Mouse (Mus musculus): ENCODE measurements around the gene Sst. TPM values are rescaled to one million over a fixed set of nuclear protein-coding genes. Genes with fewer than 3 reads are reported as not detected.

The Sst gene
- polyA plus RNA-seq, 1 experiment from 2014 or later: 1.5 TPM

DNA sequence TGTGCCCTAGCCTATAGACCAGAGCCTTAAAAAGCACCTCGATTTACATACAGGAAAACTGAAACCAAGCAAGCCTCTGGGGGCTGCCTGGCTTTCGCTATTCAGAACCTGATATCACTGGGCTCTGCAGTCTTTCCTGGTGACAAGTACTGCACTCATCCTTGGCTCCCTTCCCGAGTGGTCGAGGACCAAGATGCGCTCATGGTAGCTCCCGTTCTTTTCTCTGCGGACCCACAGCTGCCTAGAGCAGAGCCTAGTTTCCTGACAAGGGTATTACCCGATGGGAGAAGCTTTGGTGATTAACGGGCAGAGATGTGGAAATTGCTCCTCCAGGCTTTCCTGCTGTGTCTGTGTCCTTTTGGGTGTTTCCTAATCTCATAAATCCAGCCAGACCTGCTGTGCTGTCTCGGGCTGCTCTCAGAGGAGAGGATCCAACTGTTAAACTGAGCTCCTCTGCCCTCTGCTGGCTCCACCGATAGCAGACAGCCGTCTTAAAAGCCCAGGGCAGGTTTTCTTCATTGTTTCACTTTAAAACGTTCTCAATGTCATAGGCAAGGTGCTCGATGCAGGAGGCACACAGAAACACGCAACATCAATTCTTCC is 7.3 kb upstream of the Sst start:
- Histone ChIP-seq H3K9me3 (replicated peaks; ENCODE audit: control insufficient read depth, low read length) (no peaks in the 10 kb centered on the region), H3K27me3 (ENCODE audit: control insufficient read depth, insufficient read depth, low read length) (peaks cover 9% of the 10 kb centered on the region), H3K4me1 (ENCODE audit: control insufficient read depth, insufficient read depth, low read length) (peaks cover 3% of the 10 kb centered on the region; the same call in 1 of the 2 replicates), H3K4me3 (ENCODE audit: low read depth, low read length) (peak overlapping the region; percentile 24; the same call in 1 of the 2 replicates), H3K9ac (ENCODE audit: low read depth, low read length) (no peak overlapping the region), H3K4me2 (peak overlapping the region; percentile 60), H3K36me3 (ENCODE audit: control insufficient read depth, insufficient read depth, low read length) (no peaks in the 10 kb centered on the region), H3K27ac (ENCODE audit: low read depth, low read length) (no peak overlapping the region)
- WGBS (ENCODE audit: insufficient replicate concordance): 8% methylated on average over 15 of the region's 15 CpGs
- ATAC-seq (replicated peaks; ENCODE audit: insufficient number of reproducible peaks, low FRiP score, low TSS enrichment): no peak

DNA sequence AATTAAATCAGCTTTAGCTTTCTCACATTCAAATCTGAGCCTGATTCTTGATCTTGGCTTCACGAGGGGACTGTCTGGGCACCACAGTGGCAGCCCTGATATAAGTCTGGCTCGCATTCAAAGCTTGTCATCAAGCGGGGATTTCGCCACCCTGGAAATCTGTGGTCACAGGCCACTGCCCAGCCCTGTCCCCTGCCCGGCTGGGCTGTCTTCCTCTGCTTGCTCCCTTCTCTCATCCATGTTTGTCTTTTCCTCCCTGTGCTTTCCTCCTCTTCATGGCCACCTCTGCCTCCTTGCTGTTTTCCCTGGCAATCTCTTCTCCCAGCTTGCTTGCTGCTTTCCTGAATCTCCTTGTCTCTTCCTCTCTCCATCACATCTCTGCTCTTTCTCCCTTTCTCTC is 6.7 kb upstream of the Sst start:
- Histone ChIP-seq H3K27ac (ENCODE audit: low read depth, low read length) (no peak overlapping the region), H3K27me3 (ENCODE audit: control insufficient read depth, insufficient read depth, low read length) (peaks cover 12% of the 10 kb centered on the region), H3K36me3 (ENCODE audit: control insufficient read depth, insufficient read depth, low read length) (no peaks in the 10 kb centered on the region), H3K9ac (ENCODE audit: low read depth, low read length) (no peak overlapping the region), H3K9me3 (replicated peaks; ENCODE audit: control insufficient read depth, low read length) (no peaks in the 10 kb centered on the region), H3K4me2 (peak overlapping the region; percentile 60), H3K4me1 (ENCODE audit: control insufficient read depth, insufficient read depth, low read length) (peaks cover 3% of the 10 kb centered on the region; the same call in 1 of the 2 replicates), H3K4me3 (ENCODE audit: low read depth, low read length) (no peak overlapping the region)
- ATAC-seq (replicated peaks; ENCODE audit: insufficient number of reproducible peaks, low FRiP score, low TSS enrichment): no peak
- WGBS (ENCODE audit: insufficient replicate concordance): 54% methylated on average over 5 of the region's 5 CpGs

DNA sequence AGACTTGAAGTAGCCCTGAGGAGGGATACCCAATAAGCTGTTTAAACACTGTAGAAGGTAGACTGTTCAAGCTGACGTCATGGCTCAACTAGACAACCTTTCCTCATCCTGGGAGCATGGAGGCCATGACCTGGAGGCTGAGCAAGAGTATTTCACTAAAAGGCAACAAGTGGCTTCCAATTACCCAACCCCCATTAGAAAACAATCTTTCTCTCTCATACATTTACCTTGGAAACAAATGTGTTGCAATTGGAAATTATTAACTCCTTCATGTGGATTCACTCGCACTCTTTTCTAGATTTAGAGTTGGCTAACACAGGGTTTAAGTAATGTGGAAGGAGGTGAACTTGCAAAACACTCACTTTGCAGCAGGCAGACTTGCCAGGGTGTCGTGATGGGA is 4.4 kb upstream of the Sst start:
- Histone ChIP-seq H3K9ac (ENCODE audit: low read depth, low read length) (no peak overlapping the region), H3K27me3 (ENCODE audit: control insufficient read depth, insufficient read depth, low read length) (peaks cover 33% of the 10 kb centered on the region), H3K9me3 (replicated peaks; ENCODE audit: control insufficient read depth, low read length) (no peaks in the 10 kb centered on the region), H3K36me3 (ENCODE audit: control insufficient read depth, insufficient read depth, low read length) (no peaks in the 10 kb centered on the region), H3K27ac (ENCODE audit: low read depth, low read length) (no peak overlapping the region), H3K4me3 (ENCODE audit: low read depth, low read length) (no peak overlapping the region), H3K4me2 (no peak overlapping the region), H3K4me1 (ENCODE audit: control insufficient read depth, insufficient read depth, low read length) (peaks cover 3% of the 10 kb centered on the region; the same call in 1 of the 2 replicates)
- ATAC-seq (replicated peaks; ENCODE audit: insufficient number of reproducible peaks, low FRiP score, low TSS enrichment): no peak
- WGBS (ENCODE audit: insufficient replicate concordance): 65% methylated on average over 3 of the region's 3 CpGs

DNA sequence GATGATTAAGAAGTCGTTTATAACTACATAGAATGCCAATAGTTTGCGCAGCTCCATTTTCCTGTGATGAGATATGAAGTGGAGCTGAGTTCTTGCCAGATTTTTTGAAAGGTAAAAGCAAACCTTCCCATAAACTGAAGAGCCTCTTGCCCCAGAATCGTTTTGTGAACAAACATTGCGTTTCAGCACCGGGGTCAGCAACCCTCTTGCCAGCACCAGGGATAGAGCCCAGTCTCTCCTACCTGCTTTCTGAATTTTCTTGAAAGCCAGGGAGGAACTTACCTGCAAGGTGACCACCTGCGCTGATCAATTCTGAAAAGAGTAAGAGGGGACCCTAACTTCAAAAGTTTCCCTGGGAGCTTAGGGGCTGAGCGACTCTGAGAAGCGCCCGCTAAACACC is 607 bp downstream of the Sst start:
- Histone ChIP-seq H3K27ac (ENCODE audit: low read depth, low read length) (no peak overlapping the region), H3K9me3 (replicated peaks; ENCODE audit: control insufficient read depth, low read length) (no peaks in the 10 kb centered on the region), H3K9ac (ENCODE audit: low read depth, low read length) (no peak overlapping the region), H3K36me3 (ENCODE audit: control insufficient read depth, insufficient read depth, low read length) (no peaks in the 10 kb centered on the region), H3K27me3 (ENCODE audit: control insufficient read depth, insufficient read depth, low read length) (peaks cover 28% of the 10 kb centered on the region), H3K4me2 (no peak overlapping the region), H3K4me3 (ENCODE audit: low read depth, low read length) (no peak overlapping the region), H3K4me1 (ENCODE audit: control insufficient read depth, insufficient read depth, low read length) (no peaks in the 10 kb centered on the region)
- ATAC-seq (replicated peaks; ENCODE audit: insufficient number of reproducible peaks, low FRiP score, low TSS enrichment): no peak
- whole genome bisulfite sequencing (ENCODE audit: insufficient replicate concordance): 8% methylated on average over 9 of the region's 9 CpGs

DNA sequence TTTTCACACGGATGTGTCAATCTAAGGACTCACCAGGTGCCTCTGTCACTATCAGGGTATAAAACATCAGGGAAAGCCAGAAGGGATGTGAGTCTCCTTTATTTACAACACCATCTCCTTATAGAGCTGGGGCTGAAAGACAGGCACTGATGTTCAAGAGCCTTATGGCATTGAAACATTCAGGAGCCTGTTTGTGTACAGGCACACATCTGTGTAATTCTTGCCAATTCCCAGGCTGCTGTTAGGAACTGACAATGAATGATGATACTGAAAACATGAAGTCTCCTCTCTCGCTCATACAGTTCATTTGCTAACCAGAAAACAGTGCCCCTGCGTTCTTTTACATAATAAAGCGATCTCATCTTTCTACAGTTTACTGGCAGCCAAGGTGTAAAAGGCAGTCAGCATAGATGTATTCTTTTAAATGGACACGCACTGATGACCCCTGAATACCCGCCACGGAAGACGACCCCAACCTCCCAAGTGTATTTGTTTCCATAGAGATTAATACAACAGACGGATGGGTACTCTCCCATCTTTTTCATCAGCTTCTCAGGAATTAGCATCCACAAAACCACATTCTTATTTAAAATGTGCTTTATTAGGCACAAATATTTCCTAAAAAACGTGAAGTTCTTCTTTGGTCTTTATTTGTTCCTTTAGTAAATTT is 2.7 kb downstream of the Sst start:
- no peak overlapping the region for H3K27ac ChIP-seq (ENCODE audit: low read depth, low read length)
- H3K27me3 ChIP-seq (ENCODE audit: control insufficient read depth, insufficient read depth, low read length): peaks cover 28% of the 10 kb centered on the region
- no peaks in the 10 kb centered on the region for H3K4me1 ChIP-seq (ENCODE audit: control insufficient read depth, insufficient read depth, low read length)
- ATAC-seq (replicated peaks; ENCODE audit: insufficient number of reproducible peaks, low FRiP score, low TSS enrichment): no peak
- H3K36me3 ChIP-seq (ENCODE audit: control insufficient read depth, insufficient read depth, low read length): no peaks in the 10 kb centered on the region
- H3K4me3 ChIP-seq (ENCODE audit: low read depth, low read length): no peak overlapping the region
- H3K4me2 ChIP-seq: no peak overlapping the region
- H3K9me3 ChIP-seq (replicated peaks; ENCODE audit: control insufficient read depth, low read length): no peaks in the 10 kb centered on the region
- 71% methylated on average over 10 of the region's 10 CpGs for WGBS (ENCODE audit: insufficient replicate concordance)
- H3K9ac ChIP-seq (ENCODE audit: low read depth, low read length): no peak overlapping the region

DNA sequence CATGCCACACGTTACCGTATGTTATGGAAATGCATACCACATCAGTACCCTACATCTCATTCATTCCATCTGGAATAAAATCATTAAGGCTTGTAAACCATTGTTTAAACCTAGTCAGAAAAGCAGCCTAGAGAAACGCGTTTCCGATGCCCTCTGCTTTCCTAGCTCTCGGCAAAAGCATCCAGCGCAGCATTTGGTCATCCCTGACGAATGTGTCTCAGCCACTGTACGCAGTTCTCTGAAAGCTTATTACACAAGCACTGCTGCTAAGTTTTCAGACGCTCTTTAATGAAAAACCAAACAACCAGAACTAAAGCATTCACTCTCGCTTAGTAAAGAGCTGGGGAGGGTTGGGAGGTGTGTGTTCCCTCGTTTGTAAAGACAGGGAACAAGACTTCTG is 5.7 kb downstream of the Sst start:
- no peak overlapping the region for H3K9ac ChIP-seq (ENCODE audit: low read depth, low read length)
- no peak overlapping the region for H3K4me2 ChIP-seq
- H3K4me1 ChIP-seq (ENCODE audit: control insufficient read depth, insufficient read depth, low read length): no peaks in the 10 kb centered on the region
- WGBS (ENCODE audit: insufficient replicate concordance): 80% methylated on average over 12 of the region's 12 CpGs
- H3K36me3 ChIP-seq (ENCODE audit: control insufficient read depth, insufficient read depth, low read length): no peaks in the 10 kb centered on the region
- H3K27ac ChIP-seq (ENCODE audit: low read depth, low read length): no peak overlapping the region
- no peak for ATAC-seq (replicated peaks; ENCODE audit: insufficient number of reproducible peaks, low FRiP score, low TSS enrichment)
- peaks cover 4% of the 10 kb centered on the region for H3K27me3 ChIP-seq (ENCODE audit: control insufficient read depth, insufficient read depth, low read length)
- H3K4me3 ChIP-seq (ENCODE audit: low read depth, low read length): no peak overlapping the region
- no peaks in the 10 kb centered on the region for H3K9me3 ChIP-seq (replicated peaks; ENCODE audit: control insufficient read depth, low read length)

DNA sequence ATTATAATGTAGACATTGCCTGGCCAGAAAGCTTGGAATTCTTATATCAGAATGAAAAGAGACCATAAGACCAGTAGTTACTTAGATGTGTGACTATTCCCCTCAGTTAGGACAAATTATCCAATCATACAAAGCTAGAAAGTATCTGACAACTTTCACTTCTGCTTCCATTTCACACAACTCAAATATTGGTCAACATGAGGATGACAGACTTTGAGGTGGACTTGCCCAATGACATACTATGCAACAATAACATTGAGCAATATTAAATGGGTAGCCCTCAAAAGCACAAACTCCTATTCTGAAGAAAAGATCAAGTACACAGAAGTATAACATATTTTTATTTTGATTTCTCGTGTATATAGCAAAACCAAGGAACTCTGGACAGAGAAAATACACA is 35.5 kb downstream of the Sst start:
- no peak overlapping the region for H3K27ac ChIP-seq (ENCODE audit: low read depth, low read length)
- no peaks in the 10 kb centered on the region for H3K9me3 ChIP-seq (replicated peaks; ENCODE audit: control insufficient read depth, low read length)
- no peaks in the 10 kb centered on the region for H3K4me1 ChIP-seq (ENCODE audit: control insufficient read depth, insufficient read depth, low read length)
- 47% methylated on average over 1 of the region's 1 CpGs for WGBS (ENCODE audit: insufficient replicate concordance)
- H3K4me3 ChIP-seq (ENCODE audit: low read depth, low read length): no peak overlapping the region
- no peaks in the 10 kb centered on the region for H3K27me3 ChIP-seq (ENCODE audit: control insufficient read depth, insufficient read depth, low read length)
- ATAC-seq (replicated peaks; ENCODE audit: insufficient number of reproducible peaks, low FRiP score, low TSS enrichment): no peak
- H3K36me3 ChIP-seq (ENCODE audit: control insufficient read depth, insufficient read depth, low read length): no peaks in the 10 kb centered on the region
- no peak overlapping the region for H3K9ac ChIP-seq (ENCODE audit: low read depth, low read length)
- H3K4me2 ChIP-seq: no peak overlapping the region

DNA sequence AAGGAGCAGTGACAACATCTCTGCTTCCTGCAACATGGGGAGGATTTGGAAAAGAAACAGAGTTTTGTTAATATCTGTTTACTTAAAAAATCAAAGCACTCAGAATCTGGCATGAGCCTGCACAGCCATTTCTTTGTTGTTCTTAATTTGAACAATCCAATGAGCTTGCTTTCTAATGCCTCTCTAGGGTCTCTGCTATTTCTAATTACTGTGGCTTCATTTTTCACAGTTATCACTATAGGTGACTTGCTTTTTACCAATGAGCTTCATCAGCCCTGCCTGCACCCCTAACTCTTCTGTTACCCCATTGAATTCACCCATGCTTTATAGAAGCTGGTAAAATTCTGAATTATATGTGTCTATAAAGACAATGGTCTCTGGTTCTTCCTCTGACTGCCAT is 41.0 kb downstream of the Sst start:
- Histone ChIP-seq H3K9ac (ENCODE audit: low read depth, low read length) (no peak overlapping the region), H3K36me3 (ENCODE audit: control insufficient read depth, insufficient read depth, low read length) (no peaks in the 10 kb centered on the region), H3K4me3 (ENCODE audit: low read depth, low read length) (no peak overlapping the region), H3K9me3 (replicated peaks; ENCODE audit: control insufficient read depth, low read length) (no peaks in the 10 kb centered on the region), H3K4me2 (no peak overlapping the region), H3K27ac (ENCODE audit: low read depth, low read length) (no peak overlapping the region), H3K4me1 (ENCODE audit: control insufficient read depth, insufficient read depth, low read length) (no peaks in the 10 kb centered on the region), H3K27me3 (ENCODE audit: control insufficient read depth, insufficient read depth, low read length) (no peaks in the 10 kb centered on the region)
- no peak for ATAC-seq (replicated peaks; ENCODE audit: insufficient number of reproducible peaks, low FRiP score, low TSS enrichment)

DNA sequence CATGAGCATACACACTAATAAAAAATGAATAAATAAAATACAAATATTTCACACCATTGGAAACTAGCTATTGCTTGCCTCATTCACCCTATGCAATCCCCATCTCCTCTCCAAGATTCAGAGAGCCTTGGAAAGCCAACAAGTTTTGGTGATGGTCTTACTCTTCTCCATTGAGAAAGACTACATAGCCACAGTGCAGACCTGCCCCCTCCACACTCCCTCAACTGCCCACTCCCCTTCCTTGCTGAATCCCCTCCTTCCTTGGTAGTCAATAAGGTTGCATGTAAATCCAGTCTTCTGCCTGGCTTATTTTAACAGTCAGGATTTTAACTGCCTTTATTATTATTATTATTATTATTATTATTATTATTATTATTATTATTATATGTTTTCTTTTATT is 41.6 kb downstream of the Sst start:
- no peak overlapping the region for H3K4me2 ChIP-seq
- H3K27ac ChIP-seq (ENCODE audit: low read depth, low read length): no peak overlapping the region
- H3K27me3 ChIP-seq (ENCODE audit: control insufficient read depth, insufficient read depth, low read length): no peaks in the 10 kb centered on the region
- no peaks in the 10 kb centered on the region for H3K36me3 ChIP-seq (ENCODE audit: control insufficient read depth, insufficient read depth, low read length)
- no peak overlapping the region for H3K9ac ChIP-seq (ENCODE audit: low read depth, low read length)
- no peaks in the 10 kb centered on the region for H3K4me1 ChIP-seq (ENCODE audit: control insufficient read depth, insufficient read depth, low read length)
- no peaks in the 10 kb centered on the region for H3K9me3 ChIP-seq (replicated peaks; ENCODE audit: control insufficient read depth, low read length)
- no peak overlapping the region for H3K4me3 ChIP-seq (ENCODE audit: low read depth, low read length)
- ATAC-seq (replicated peaks; ENCODE audit: insufficient number of reproducible peaks, low FRiP score, low TSS enrichment): no peak

Measured in heart, embryonic 11.5 days (tissue).